In the genomic region with DNA sequence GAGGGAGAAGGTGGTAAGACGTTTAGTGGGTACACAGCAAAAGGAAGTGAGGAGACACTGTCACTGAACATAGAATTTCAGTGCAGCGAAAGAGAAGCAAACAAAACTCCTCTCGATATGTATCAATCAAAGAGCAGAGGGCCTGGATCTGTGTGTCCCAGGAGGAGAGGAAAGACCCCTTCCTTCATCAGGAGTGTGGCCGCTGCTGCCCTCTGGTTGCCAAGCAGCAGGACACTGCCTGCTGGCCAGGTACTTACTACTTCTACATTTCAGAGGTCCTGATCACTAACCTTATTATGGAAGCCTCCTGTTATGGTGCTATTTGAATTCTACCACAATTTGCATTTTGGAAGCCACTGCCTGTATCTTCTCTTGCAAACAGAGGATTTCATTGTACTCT, we compare ENCODE assay signal across 28 mouse cellular contexts.
DNase-seq lines count a peak whose midpoint lies in the region; ATAC-seq and TF ChIP-seq lines count a peak whose summit lies in the region.
"Had no signal": no experiment of that assay in that cellular context is flagged by ENCODE, and none has a peak within 500 bp of the region (broad histone marks: within the 10 kb centered on the region; RNA-seq: fewer than 3 reads in every experiment).

No protein-coding gene starts in this region.

- ATAC-seq in heart, postnatal 0 days (ENCODE audit: insufficient read depth, low read depth), result no peak
- ATAC-seq in lung, embryonic 14.5 days (ENCODE audit: insufficient read depth), result no peak
- no peak for ATAC-seq in midbrain, embryonic 12.5 days (ENCODE audit: low FRiP score, low read depth)
- no peak for ATAC-seq in midbrain, embryonic 14.5 days (ENCODE audit: low FRiP score, low TSS enrichment)
- ATAC-seq: forebrain, embryonic 16.5 days had no signal

- DNase-seq in heart, postnatal 0 days (ENCODE audit: low spot score), result no peak
- DNase-seq in heart, adult 2 months, result no peak
- DNase-seq in lung, embryonic 14.5 days, result no peak
- no peak for DNase-seq in lung, postnatal 10 days
- no peak for DNase-seq in midbrain, embryonic 14.5 days
- DNase-seq in neural tube, embryonic 10.5 days (ENCODE audit: extremely low spot score, low spot score), result no peak
- DNase-seq: adrenal gland, adult 2 months; adrenal gland, postnatal 36 days; B cell, adult 2 months; cerebellum, adult 8-10 months; cerebellum, postnatal 36 days; embryo, embryonic 11 days; gastrocnemius, postnatal 14 days; heart, postnatal 10 days; kidney, adult 18-20 months; kidney, postnatal 4 days; lung, postnatal 4 days; retina, postnatal 1 day; right cerebral cortex, postnatal 14 days; thymus, postnatal 4 days had no signal

- TF ChIP-seq POLR2A in heart, adult 2 months (IDR thresholded peaks at IDR 0.05; ENCODE audit: insufficient read depth, low read depth, low read length), result no peak

- H3K27me3 ChIP-seq in heart, postnatal 0 days (ENCODE audit: control insufficient read depth, insufficient read depth, low read length), result no peaks in the 10 kb centered on the region
- H3K27me3 ChIP-seq in heart, adult 2 months (ENCODE audit: control insufficient read depth, insufficient read depth, low read length), result no peaks in the 10 kb centered on the region
- no peaks in the 10 kb centered on the region for H3K27me3 ChIP-seq in lung, embryonic 14.5 days (ENCODE audit: insufficient read depth, low read length)
- no peaks in the 10 kb centered on the region for H3K27me3 ChIP-seq in midbrain, embryonic 12.5 days
- no peaks in the 10 kb centered on the region for H3K27me3 ChIP-seq in midbrain, embryonic 14.5 days (ENCODE audit: control insufficient read depth, insufficient read depth, low read length)
- H3K27me3 ChIP-seq: embryonic facial prominence, embryonic 12.5 days; heart, embryonic 12.5 days; hindbrain, embryonic 15.5 days; limb, embryonic 12.5 days; liver, embryonic 15.5 days had no signal

- TF ChIP-seq EP300 in heart, postnatal 0 days (IDR thresholded peaks at IDR 0.05; ENCODE audit: low read depth), result no peak
- TF ChIP-seq EP300 in heart, adult 2 months (IDR thresholded peaks at IDR 0.05; ENCODE audit: insufficient read depth, low read depth, low read length), result no peak

- no peaks in the 10 kb centered on the region for H3K36me3 ChIP-seq in heart, postnatal 0 days (replicated peaks; ENCODE audit: control insufficient read depth, insufficient read depth, low read length)
- no peaks in the 10 kb centered on the region; the same call in 1 of the 2 replicates for H3K36me3 ChIP-seq in heart, adult 2 months (ENCODE audit: control insufficient read depth, insufficient read depth, low read length)
- no peaks in the 10 kb centered on the region for H3K36me3 ChIP-seq in lung, embryonic 14.5 days (ENCODE audit: insufficient read depth)
- H3K36me3 ChIP-seq in midbrain, embryonic 12.5 days, result no peaks in the 10 kb centered on the region
- H3K36me3 ChIP-seq in midbrain, embryonic 14.5 days (ENCODE audit: control insufficient read depth, insufficient read depth, low read length), result no peaks in the 10 kb centered on the region
- H3K36me3 ChIP-seq: embryonic facial prominence, embryonic 12.5 days; heart, embryonic 12.5 days; hindbrain, embryonic 15.5 days; limb, embryonic 12.5 days; liver, embryonic 15.5 days had no signal

- no peaks in the 10 kb centered on the region for H3K79me2 ChIP-seq in heart, adult 2 months (replicated peaks; ENCODE audit: control insufficient read depth, insufficient read depth, low read length)

- H3K27ac ChIP-seq in heart, postnatal 0 days (ENCODE audit: low read depth), result no peak overlapping the region
- no peak overlapping the region for H3K27ac ChIP-seq in heart, adult 2 months
- H3K27ac ChIP-seq in lung, embryonic 14.5 days (ENCODE audit: low read depth), result peak overlapping the region; percentile 39
- H3K27ac ChIP-seq in midbrain, embryonic 12.5 days (replicated peaks), result peak overlapping the region; percentile 20; the same call in 1 of the 2 replicates
- H3K27ac ChIP-seq in midbrain, embryonic 14.5 days (replicated peaks; ENCODE audit: low read depth, low read length), result no peak overlapping the region
- H3K27ac ChIP-seq: embryonic facial prominence, embryonic 12.5 days; hindbrain, embryonic 15.5 days; limb, embryonic 12.5 days; liver, embryonic 15.5 days had no signal

- H3K9ac ChIP-seq in heart, postnatal 0 days (replicated peaks; ENCODE audit: low read depth, low read length), result no peak overlapping the region
- H3K9ac ChIP-seq in heart, adult 2 months (ENCODE audit: low read depth, low read length), result no peak overlapping the region
- no peak overlapping the region for H3K9ac ChIP-seq in lung, embryonic 14.5 days
- H3K9ac ChIP-seq in midbrain, embryonic 12.5 days (replicated peaks), result no peak overlapping the region
- H3K9ac ChIP-seq in midbrain, embryonic 14.5 days (replicated peaks; ENCODE audit: low read length), result no peak overlapping the region
- H3K9ac ChIP-seq: embryonic facial prominence, embryonic 12.5 days; heart, embryonic 12.5 days; hindbrain, embryonic 15.5 days; limb, embryonic 12.5 days; liver, embryonic 15.5 days had no signal

- TF ChIP-seq CTCF in heart, postnatal 0 days (IDR thresholded peaks at IDR 0.05; ENCODE audit: low read depth), result 0 out of 2 replicates have a peak, but pooled peaks have one; percentile 5
- TF ChIP-seq CTCF in heart, adult 2 months (IDR thresholded peaks at IDR 0.05), result no peak
- peak; percentile 7; the same call in 1 of the 2 replicates for TF ChIP-seq CTCF in lung, embryonic 14.5 days (IDR thresholded peaks at IDR 0.05; ENCODE audit: low read depth)

- peaks cover 18% of the 10 kb centered on the region; the same call in 1 of the 2 replicates for H3K4me1 ChIP-seq in heart, postnatal 0 days (ENCODE audit: control insufficient read depth, insufficient read depth)
- peaks cover 4% of the 10 kb centered on the region for H3K4me1 ChIP-seq in heart, adult 2 months (ENCODE audit: control insufficient read depth, insufficient read depth, low read length)
- peaks cover 11% of the 10 kb centered on the region; the same call in 1 of the 2 replicates for H3K4me1 ChIP-seq in lung, embryonic 14.5 days (ENCODE audit: insufficient read depth)
- peaks cover 34% of the 10 kb centered on the region for H3K4me1 ChIP-seq in midbrain, embryonic 12.5 days
- H3K4me1 ChIP-seq in midbrain, embryonic 14.5 days (ENCODE audit: control insufficient read depth, insufficient read depth, low read length), result peaks cover 35% of the 10 kb centered on the region
- H3K4me1 ChIP-seq: liver, embryonic 15.5 days had no signal

- no peak overlapping the region for H3K4me3 ChIP-seq in heart, postnatal 0 days (ENCODE audit: low read depth, low read length)
- H3K4me3 ChIP-seq in heart, adult 2 months, result no peak overlapping the region
- no peak overlapping the region for H3K4me3 ChIP-seq in lung, embryonic 14.5 days (ENCODE audit: low read depth, low read length)
- no peak overlapping the region for H3K4me3 ChIP-seq in midbrain, embryonic 12.5 days
- no peak overlapping the region for H3K4me3 ChIP-seq in midbrain, embryonic 14.5 days (replicated peaks; ENCODE audit: low read depth, low read length)
- H3K4me3 ChIP-seq: embryonic facial prominence, embryonic 12.5 days; heart, embryonic 12.5 days; hindbrain, embryonic 15.5 days; limb, embryonic 12.5 days; liver, embryonic 15.5 days; megakaryocyte, embryonic 14.5 days had no signal

- no peaks in the 10 kb centered on the region for H3K9me3 ChIP-seq in heart, postnatal 0 days (replicated peaks; ENCODE audit: control insufficient read depth, low read length)
- H3K9me3 ChIP-seq in lung, embryonic 14.5 days (ENCODE audit: low read depth, low read length), result no peaks in the 10 kb centered on the region
- H3K9me3 ChIP-seq in midbrain, embryonic 12.5 days, result no peaks in the 10 kb centered on the region
- no peaks in the 10 kb centered on the region for H3K9me3 ChIP-seq in midbrain, embryonic 14.5 days (ENCODE audit: control insufficient read depth, low read length)
- H3K9me3 ChIP-seq: embryonic facial prominence, embryonic 12.5 days; heart, embryonic 12.5 days; hindbrain, embryonic 15.5 days; liver, embryonic 15.5 days; megakaryocyte, embryonic 14.5 days had no signal

- intact Hi-C loops in heart, adult 2 months (cut with DNase I), result no loop called here

- whole genome bisulfite sequencing in heart, postnatal 0 days, result 78% methylated on average over 4 of the region's 4 CpGs
- WGBS in heart, adult 2 months, result 80% methylated on average over 4 of the region's 4 CpGs
- 61% methylated on average over 4 of the region's 4 CpGs for WGBS in lung, embryonic 14.5 days
- 78% methylated on average over 4 of the region's 4 CpGs for WGBS in midbrain, embryonic 12.5 days
- WGBS in midbrain, embryonic 14.5 days, result 76% methylated on average over 4 of the region's 4 CpGs

- no peak overlapping the region for H3K4me2 ChIP-seq in heart, postnatal 0 days (ENCODE audit: low read depth, low read length)
- no peak overlapping the region for H3K4me2 ChIP-seq in lung, embryonic 14.5 days
- H3K4me2 ChIP-seq in midbrain, embryonic 12.5 days (replicated peaks), result no peak overlapping the region
- no peak overlapping the region for H3K4me2 ChIP-seq in midbrain, embryonic 14.5 days (ENCODE audit: low read length)
- H3K4me2 ChIP-seq: embryonic facial prominence, embryonic 12.5 days; heart, embryonic 12.5 days; hindbrain, embryonic 15.5 days; limb, embryonic 12.5 days; liver, embryonic 15.5 days had no signal

Comparison
In these comparisons a context has a peak if more than half of its experiments do, and no peak if none do; other contexts are left out.
1. H3K27ac ChIP-seq: peak in lung, embryonic 14.5 days (single experiment) and midbrain, embryonic 12.5 days (single experiment); none in heart, postnatal 0 days (single experiment), heart, adult 2 months (single experiment) and midbrain, embryonic 14.5 days (single experiment).